Mouse (Mus musculus) E14TG2a.4 (cell line): Measurements from ENCODE around the gene Chst12.

Experiments used
- CTCF ChIP-seq: conservative IDR thresholded peaks from 2 replicates; pipeline ENCODE4 v1.5.1; 2014; ENCODE audit warnings: low read length
- NANOG ChIP-seq: IDR thresholded peaks from 2 replicates; pipeline ENCODE4 v1.6.1; 2014; ENCODE audit warnings: borderline replicate concordance, low read length, mixed read lengths
- POU5F1 ChIP-seq: IDR thresholded peaks from 2 replicates; pipeline ENCODE4 v1.6.1; 2014; ENCODE audit warnings: low read length, borderline replicate concordance

- no peak for TF ChIP-seq CTCF
- no peak for TF ChIP-seq POU5F1
- TF ChIP-seq NANOG = no peak
Observed at GRCm38 (mm10) chr5:140510012-140511000, 5.0 kb downstream of the Chst12 start.
